Mouse (Mus musculus) c-Kit-negative CD71-positive TER-119-positive erythroid progenitor cells, embryonic 14.5 days (primary cell): ENCODE measurements around the gene Smim10l1.

Experiments used
- DNase-seq: peaks from one replicate; pipeline ENCODE4 v3.0.0-alpha.2; 2013; ENCODE audit warnings: low read depth, low spot score

The Smim10l1 gene

GRCm38 (mm10) chr6:133104609-133104921 lies at the start of gene Smim10l1:
TSS of gene Smim10l1 (plus strand) at chr6:133104909.
- no peak for DNase-seq

- DNase-seq = no peak
Measured at GRCm38 (mm10) chr6:133055716-133056115, 49.0 kb upstream of the Smim10l1 start, which contains the start of gene Tas2r140. TSS of gene Tas2r140 (minus strand) at chr6:133055816.

- DNase-seq = no peak
Measured at GRCm38 (mm10) chr6:133092226-133092625, 12.5 kb upstream of the Smim10l1 start.

- DNase-seq = no peak
Measured at GRCm38 (mm10) chr6:133102430-133102829, 2.3 kb upstream of the Smim10l1 start.

GRCm38 (mm10) chr6:133104922-133105859 lies 482 bp downstream of the Smim10l1 start:
- DNase-seq = peak; percentile 40
